Mouse (Mus musculus) C2C12 (cell line): ENCODE data around the gene Wfdc18. TPM values are rescaled to one million over a fixed set of nuclear protein-coding genes. Genes with fewer than 3 reads are reported as not detected.

Experiments
- H3K27me3 ChIP-seq: one replicate; pipeline ENCODE4 v1.6.1; 2011; ENCODE audit not compliant: control insufficient read depth, insufficient read depth, insufficient read length
- H3K36me3 ChIP-seq: one replicate; pipeline ENCODE4 v1.6.1; 2011; ENCODE audit not compliant: control insufficient read depth, insufficient read depth
- H3K4me3 ChIP-seq: one replicate; pipeline ENCODE4 v1.5.1; 2011; ENCODE audit warnings: mild to moderate bottlenecking, control low read depth; ENCODE audit not compliant: poor library complexity, insufficient read depth, severe bottlenecking
- H3K79me2 ChIP-seq: one replicate; pipeline ENCODE4 v1.6.1; 2011; ENCODE audit not compliant: control insufficient read depth, insufficient read depth
- H3K79me3 ChIP-seq: one replicate; pipeline ENCODE4 v1.6.1; 2011; ENCODE audit warnings: low read depth, control low read depth
- H3ac ChIP-seq: one replicate; pipeline ENCODE3; 2011; ENCODE audit warnings: low read depth; ENCODE audit not compliant: control insufficient read depth, insufficient read length
- CEBPB ChIP-seq: IDR thresholded peaks from one replicate; pipeline ENCODE4 v1.6.1; 2011; ENCODE audit warnings: low read depth, mild to moderate bottlenecking, control low read depth, moderate library complexity
- CTCF ChIP-seq: IDR thresholded peaks from one replicate; pipeline ENCODE4 v1.5.1; 2011; ENCODE audit not compliant: control insufficient read depth, insufficient read depth, insufficient read length
- FOSL1 ChIP-seq: IDR thresholded peaks from one replicate; pipeline ENCODE4 v1.8.0; 2011; ENCODE audit warnings: mild to moderate bottlenecking, low read length; ENCODE audit not compliant: poor library complexity, insufficient read depth, severe bottlenecking
- MAX ChIP-seq: IDR thresholded peaks from one replicate; pipeline ENCODE4 v1.6.1; 2011; ENCODE audit warnings: mild to moderate bottlenecking, control low read depth
- MYOD1 ChIP-seq: IDR thresholded peaks from one replicate; pipeline ENCODE4 v1.6.1; 2011; ENCODE audit warnings: low read depth; ENCODE audit not compliant: control insufficient read depth, insufficient read length
- MYOG ChIP-seq: IDR thresholded peaks from one replicate; pipeline ENCODE4 v1.6.1; 2011; ENCODE audit not compliant: control insufficient read depth, insufficient read length; ENCODE audit errors: extremely low read depth
- USF1 ChIP-seq: IDR thresholded peaks from one replicate; pipeline ENCODE4 v1.6.1; 2011; ENCODE audit warnings: low read depth, mild to moderate bottlenecking, control low read depth, moderate library complexity
- polyA plus RNA-seq: library from polyadenylated mRNA; unstranded; fragments of >200 nt; fragmentation: generic; extraction: Trizol; gene quantifications from one replicate; pipeline ENCODE4 v1.2.1, GENCODE M21; 2012; ENCODE audit warnings: missing spikeins

Gene Wfdc18
- polyA plus RNA-seq, 1 experiment, result not detected

DNA sequence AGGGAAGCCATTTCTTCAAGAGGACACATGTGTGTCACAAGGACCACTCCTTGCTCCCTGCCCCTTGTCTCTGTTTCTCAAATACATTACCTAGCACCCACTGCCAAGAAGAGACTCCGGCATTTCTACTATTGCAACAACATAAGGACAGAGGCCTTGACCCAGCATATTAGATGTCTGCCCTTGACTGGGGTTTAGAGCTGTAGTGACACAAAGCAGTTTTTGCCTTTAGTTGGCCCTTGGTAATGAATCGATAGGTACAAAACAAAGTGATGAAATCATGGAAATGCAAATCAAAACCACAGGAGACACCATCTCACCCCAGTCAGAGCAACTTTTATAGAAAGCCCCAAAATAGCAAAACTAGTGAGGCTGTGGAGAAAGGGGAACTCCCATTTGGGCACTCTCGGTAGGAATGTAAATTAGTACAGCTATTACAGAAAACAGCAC is 28.3 kb downstream of the Wfdc18 start:
- Histone ChIP-seq H3K36me3 (no peaks in the 10 kb centered on the region), H3K4me3 (no peak overlapping the region), H3K79me3 (no peaks in the 10 kb centered on the region), H3ac (no peak overlapping the region), H3K79me2 (no peaks in the 10 kb centered on the region), H3K27me3 (peaks cover 11% of the 10 kb centered on the region)
- no peak for TF ChIP-seq CEBPB
- no peak for TF ChIP-seq MAX
- no peak for TF ChIP-seq CTCF
- no peak for TF ChIP-seq FOSL1
- TF ChIP-seq USF1, result no peak
- TF ChIP-seq MYOD1, result no peak
- no peak for TF ChIP-seq MYOG

DNA sequence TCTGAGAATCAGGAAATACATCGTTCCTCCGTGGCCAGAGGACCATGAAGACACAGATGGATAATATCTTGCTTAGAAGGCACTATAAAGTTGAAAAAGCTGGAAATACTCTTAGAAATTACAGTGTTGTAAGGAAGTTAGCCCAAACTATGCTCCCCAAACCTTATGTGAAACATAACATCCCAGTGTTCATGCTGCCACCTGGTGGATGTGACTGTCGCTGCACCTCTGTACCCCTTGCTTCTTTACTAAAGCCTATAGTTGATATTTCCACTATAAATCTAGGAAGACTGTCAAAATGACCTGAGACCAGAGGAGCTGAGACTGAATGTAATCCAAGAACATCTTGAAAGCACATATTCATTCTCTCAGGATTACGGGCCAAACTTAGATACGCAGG is 30.4 kb downstream of the Wfdc18 start:
- no peak overlapping the region for H3ac ChIP-seq
- no peaks in the 10 kb centered on the region for H3K79me3 ChIP-seq
- no peak overlapping the region for H3K4me3 ChIP-seq
- H3K27me3 ChIP-seq, result peaks cover 20% of the 10 kb centered on the region
- TF ChIP-seq CEBPB, result no peak
- no peak for TF ChIP-seq MYOG
- TF ChIP-seq MYOD1, result no peak
- TF ChIP-seq CTCF, result peak; percentile 59
- TF ChIP-seq MAX, result peak; percentile 36
- TF ChIP-seq FOSL1, result no peak
- TF ChIP-seq USF1, result no peak
- no peaks in the 10 kb centered on the region for H3K36me3 ChIP-seq
- no peaks in the 10 kb centered on the region for H3K79me2 ChIP-seq

DNA sequence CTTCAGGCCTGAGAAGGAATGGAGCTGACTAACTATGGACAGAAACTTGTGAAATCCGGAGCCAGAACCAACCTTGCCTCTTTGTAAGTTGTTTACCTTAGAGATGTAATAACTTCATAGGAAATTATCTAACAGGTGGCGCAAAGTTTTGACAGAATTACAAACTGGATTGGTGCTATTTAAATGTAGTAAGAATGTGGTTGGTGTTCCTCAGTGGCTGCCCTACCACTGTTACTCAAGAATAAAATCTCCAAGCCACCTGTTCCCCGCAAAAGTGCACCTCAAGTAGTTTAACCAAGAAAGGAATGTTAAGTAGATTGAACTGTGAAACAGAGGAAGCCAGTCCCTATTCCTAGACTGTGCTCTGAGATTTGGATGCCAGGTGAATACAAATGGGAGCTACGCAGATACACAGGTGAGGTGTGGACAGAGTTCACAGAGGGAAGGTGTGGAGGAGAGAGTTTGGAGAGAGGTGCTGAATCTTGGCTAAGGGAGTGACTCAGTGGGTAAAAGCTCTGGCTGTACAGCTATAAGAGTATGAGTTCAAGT is 31.7 kb downstream of the Wfdc18 start:
- no peak overlapping the region for H3ac ChIP-seq
- H3K27me3 ChIP-seq, result peaks cover 26% of the 10 kb centered on the region
- H3K79me2 ChIP-seq, result no peaks in the 10 kb centered on the region
- no peaks in the 10 kb centered on the region for H3K79me3 ChIP-seq
- TF ChIP-seq MAX (no peak), MYOG (no peak), CEBPB (no peak), MYOD1 (no peak), CTCF (no peak), FOSL1 (no peak), USF1 (no peak)
- H3K36me3 ChIP-seq, result no peaks in the 10 kb centered on the region
- H3K4me3 ChIP-seq, result no peak overlapping the region

DNA sequence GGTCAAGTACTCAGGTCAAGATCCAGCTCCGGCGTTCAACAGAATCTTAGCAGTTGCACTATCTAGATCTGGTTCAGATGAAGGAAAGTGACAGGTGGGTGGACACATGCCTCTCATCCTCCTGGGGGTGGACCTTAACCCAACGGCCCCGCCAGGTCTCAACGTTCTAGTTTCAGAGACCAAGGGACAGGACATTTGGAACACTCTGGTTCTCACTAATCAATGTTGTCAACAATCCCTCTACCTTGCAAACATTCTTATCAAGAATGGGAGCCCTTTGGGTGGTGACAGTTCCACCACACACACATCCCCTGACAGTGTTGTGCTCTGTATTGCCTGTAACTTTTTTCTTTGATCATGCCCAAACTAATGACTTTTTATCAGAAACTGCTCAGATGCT is 33.0 kb downstream of the Wfdc18 start:
- Histone ChIP-seq H3K27me3 (peaks cover 36% of the 10 kb centered on the region), H3ac (no peak overlapping the region), H3K79me2 (no peaks in the 10 kb centered on the region), H3K4me3 (no peak overlapping the region), H3K79me3 (no peaks in the 10 kb centered on the region), H3K36me3 (no peaks in the 10 kb centered on the region)
- TF ChIP-seq MAX (no peak), FOSL1 (no peak), CEBPB (no peak), CTCF (no peak)

DNA sequence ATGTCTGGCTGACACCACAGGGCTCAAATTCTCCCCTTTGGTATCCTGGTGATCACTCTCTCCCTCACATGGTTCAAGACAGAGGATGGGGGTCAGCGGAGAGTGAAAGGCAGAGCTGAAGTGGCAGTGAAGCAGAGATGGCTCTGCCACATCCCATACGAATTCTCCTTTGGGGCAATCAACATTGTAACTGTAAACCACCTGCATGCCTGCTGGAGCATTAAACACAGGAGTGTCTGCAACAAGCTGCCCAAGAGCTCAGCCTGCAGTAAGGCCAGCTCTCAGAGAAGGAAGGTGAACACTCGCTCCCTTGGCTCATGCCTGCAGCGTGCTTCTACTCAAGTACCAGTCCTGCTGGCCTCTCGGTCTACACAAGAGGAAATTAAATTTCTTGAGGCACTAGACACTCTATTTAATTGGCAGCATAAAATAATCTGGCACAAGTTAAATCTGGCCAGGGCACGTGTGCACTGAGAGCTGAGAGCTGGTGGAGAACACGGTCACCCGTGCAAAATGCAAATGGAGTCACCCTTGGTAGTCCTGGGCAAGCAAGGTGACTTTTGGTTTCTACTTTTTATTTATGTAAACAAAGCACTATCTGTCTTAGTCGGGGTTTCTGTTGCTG is 34.0 kb downstream of the Wfdc18 start:
- Histone ChIP-seq H3K79me3 (no peaks in the 10 kb centered on the region), H3K79me2 (no peaks in the 10 kb centered on the region), H3K4me3 (no peak overlapping the region), H3ac (no peak overlapping the region), H3K36me3 (no peaks in the 10 kb centered on the region), H3K27me3 (peaks cover 42% of the 10 kb centered on the region)
- TF ChIP-seq MYOG, result no peak
- no peak for TF ChIP-seq USF1
- TF ChIP-seq CTCF, result no peak
- TF ChIP-seq FOSL1, result no peak
- no peak for TF ChIP-seq MAX
- no peak for TF ChIP-seq MYOD1
- no peak for TF ChIP-seq CEBPB
